Mouse (Mus musculus) heart, embryonic 12.5 days (tissue): ENCODE data around the gene Ndufs6. TPM values are rescaled to one million over a fixed set of nuclear protein-coding genes. Genes with fewer than 3 reads are reported as not detected.

Experiments used
- ATAC-seq: fragments of 200-750 bp; cut with Nextera tagmentation; 2 replicates; pipeline ENCODE4 v1.8.0; 2017; ENCODE audit warnings: moderate TSS enrichment, moderate library complexity; ENCODE audit not compliant: insufficient number of reproducible peaks, low FRiP score
- H3K27ac ChIP-seq: fragments of 300-500 bp; sonication (generic); 2 replicates; pipeline ENCODE4 v1.5.1; 2016; ENCODE audit warnings: mild to moderate bottlenecking, moderate library complexity; ENCODE audit not compliant: poor library complexity, severe bottlenecking
- H3K27me3 ChIP-seq: fragments of 300-500 bp; sonication (generic); replicated peaks from 2 replicates; pipeline ENCODE4 v1.6.1; 2016; ENCODE audit warnings: mild to moderate bottlenecking, moderate library complexity
- H3K36me3 ChIP-seq: fragments of 300-500 bp; sonication (generic); 2 replicates; pipeline ENCODE4 v1.6.1; 2016; ENCODE audit warnings: mild to moderate bottlenecking, moderate library complexity
- H3K4me1 ChIP-seq: fragments of 300-500 bp; sonication (generic); replicated peaks from 2 replicates; pipeline ENCODE4 v1.6.1; 2016; ENCODE audit warnings: mild to moderate bottlenecking
- H3K4me2 ChIP-seq: fragments of 300-500 bp; sonication (generic); 2 replicates; pipeline ENCODE4 v1.6.1; 2016; ENCODE audit warnings: mild to moderate bottlenecking, moderate library complexity
- H3K4me3 ChIP-seq: fragments of 300-500 bp; sonication (generic); 2 replicates; pipeline ENCODE4 v1.5.1; 2016; ENCODE audit warnings: mild to moderate bottlenecking
- H3K9ac ChIP-seq: fragments of 300-500 bp; sonication (generic); 2 replicates; pipeline ENCODE4 v1.6.1; 2016; ENCODE audit warnings: mild to moderate bottlenecking, moderate library complexity
- H3K9me3 ChIP-seq: fragments of 300-500 bp; sonication (generic); replicated peaks from 2 replicates; pipeline ENCODE4 v1.6.1; 2016; ENCODE audit warnings: mild to moderate bottlenecking, moderate library complexity
- WGBS: fragments of 180-500 bp; shearing (Covaris S2); methylation state at CpG from one replicate; pipeline ENCODE4 v1.1.7; 2016; 5-methylcytosine and 5-hydroxymethylcytosine counted together
- polyA plus RNA-seq: library from polyadenylated mRNA; unstranded; fragments of >200 nt; fragmentation: Nextera tagmentation; extraction: Ambion mirVana; gene quantifications from 2 replicates; pipeline ENCODE4 v1.2.1, GENCODE M21; 2016

Ndufs6 gene
- polyA plus RNA-seq, 1 experiment from 2014 or later, result 582 TPM

- WGBS, result 33% methylated on average over 1 of the region's 1 CpGs
- ATAC-seq, result no peak
- no peak overlapping the region for H3K27ac ChIP-seq
Observed at GRCm38 (mm10) chr13:73273536-73273935, 54.8 kb downstream of the Ndufs6 start.

DNA sequence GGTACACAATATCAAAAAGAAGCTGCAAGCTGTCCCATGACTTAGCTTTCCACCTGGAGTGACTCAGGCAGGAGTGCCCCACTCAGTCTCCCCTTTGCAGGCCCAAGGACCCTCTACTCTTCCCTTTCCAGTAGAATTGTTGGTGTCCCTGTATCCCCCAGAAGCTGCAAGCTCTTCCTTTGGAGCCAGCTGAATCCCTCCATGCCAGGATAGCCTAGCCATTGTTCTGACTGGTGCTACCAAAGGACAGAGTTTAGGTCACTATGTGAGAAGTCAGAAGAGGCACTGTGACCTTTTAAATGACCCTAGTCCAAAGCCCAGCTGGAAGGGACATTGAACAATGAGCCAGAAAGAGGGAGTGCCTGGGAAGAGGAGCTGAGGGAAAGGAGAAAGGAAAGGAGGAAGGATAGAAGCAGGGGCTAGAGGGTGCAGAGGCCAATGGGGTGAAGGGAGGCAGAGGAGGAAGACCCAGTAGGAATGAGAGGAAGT lies 55.5 kb downstream of the Ndufs6 start:
- no peaks in the 10 kb centered on the region for H3K9me3 ChIP-seq
- peak overlapping the region; percentile 71 for H3K27ac ChIP-seq
- peak overlapping the region; percentile 61; the same call in 1 of the 2 replicates for H3K9ac ChIP-seq
- H3K4me3 ChIP-seq, result no peak overlapping the region
- peaks cover 62% of the 10 kb centered on the region for H3K27me3 ChIP-seq
- H3K36me3 ChIP-seq, result peaks cover 4% of the 10 kb centered on the region; the same call in 1 of the 2 replicates
- H3K4me2 ChIP-seq, result no peak overlapping the region; the same call in 1 of the 2 replicates
- no peak for ATAC-seq
- H3K4me1 ChIP-seq, result peaks cover 88% of the 10 kb centered on the region

More at GRCm38 (mm10) chr13:73273536-73273935, 54.8 kb downstream of the Ndufs6 start:
- Histone ChIP-seq H3K4me2 (no peak overlapping the region), H3K36me3 (peaks cover 4% of the 10 kb centered on the region; the same call in 1 of the 2 replicates), H3K9me3 (no peaks in the 10 kb centered on the region), H3K4me3 (no peak overlapping the region), H3K9ac (no peak overlapping the region), H3K27me3 (peaks cover 55% of the 10 kb centered on the region), H3K4me1 (peaks cover 89% of the 10 kb centered on the region)

DNA sequence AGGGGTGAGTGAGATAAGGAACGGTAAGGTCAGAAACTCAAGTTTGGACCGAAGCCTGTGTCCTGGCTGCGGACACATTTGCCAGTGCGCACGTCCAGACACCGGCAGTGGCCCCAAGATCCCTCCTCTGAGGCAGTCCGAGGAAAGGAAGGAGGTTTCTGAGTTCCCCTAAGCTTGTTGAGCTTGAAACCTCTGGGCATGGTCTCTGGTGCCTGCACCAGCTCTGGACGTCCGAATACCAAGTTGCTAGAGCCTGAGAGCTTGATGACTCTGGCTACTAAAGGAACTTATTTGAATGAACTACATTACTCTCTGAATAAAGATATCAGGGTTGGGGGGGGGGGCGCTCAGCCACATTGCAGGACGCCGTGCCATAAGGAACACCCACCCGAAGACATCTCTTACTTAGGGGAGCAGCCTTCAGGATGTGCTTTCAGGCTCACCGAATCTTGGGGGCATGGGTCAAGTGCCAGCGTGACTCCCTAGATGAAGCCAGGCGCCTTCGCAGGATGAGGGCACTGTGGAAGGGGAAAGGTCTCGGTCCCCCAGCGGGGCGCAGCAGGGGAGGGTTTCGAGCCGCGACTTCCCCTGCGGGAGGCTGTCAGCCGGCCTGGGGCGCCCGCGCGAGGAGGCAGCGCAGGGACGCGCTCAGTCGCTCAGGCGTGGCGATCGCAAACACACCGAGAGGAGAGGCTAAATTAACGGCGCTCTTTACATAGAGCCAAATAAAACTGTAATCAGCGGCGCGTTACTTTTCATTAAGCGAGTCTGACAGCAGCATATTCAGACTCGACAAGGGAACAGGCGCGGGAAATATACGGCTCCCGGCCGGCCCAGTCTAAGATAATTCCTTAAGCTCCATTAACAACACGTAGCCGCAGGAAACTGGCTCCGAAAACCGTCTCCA lies 56.8 kb downstream of the Ndufs6 start:
- 1% methylated on average over 53 of the region's 53 CpGs for WGBS
- Histone ChIP-seq H3K36me3 (peaks cover 11% of the 10 kb centered on the region), H3K4me3 (peak overlapping the region; percentile 37), H3K4me2 (peak overlapping the region; percentile 71), H3K27me3 (peaks cover 74% of the 10 kb centered on the region), H3K9me3 (no peaks in the 10 kb centered on the region), H3K27ac (peak overlapping the region; percentile 71), H3K4me1 (peaks cover 89% of the 10 kb centered on the region), H3K9ac (peak overlapping the region; percentile 72)
- ATAC-seq, result no peak

GRCm38 (mm10) chr13:73270451-73271081 lies 57.8 kb downstream of the Ndufs6 start:
- no peak for ATAC-seq
- peak overlapping the region; percentile 72 for H3K9ac ChIP-seq
- H3K27me3 ChIP-seq, result peaks cover 81% of the 10 kb centered on the region
- peak overlapping the region; percentile 71 for H3K4me2 ChIP-seq
- H3K9me3 ChIP-seq, result no peaks in the 10 kb centered on the region
- H3K36me3 ChIP-seq, result peaks cover 16% of the 10 kb centered on the region
- WGBS, result 4% methylated on average over 22 of the region's 22 CpGs
- peaks cover 87% of the 10 kb centered on the region for H3K4me1 ChIP-seq
- peak overlapping the region; percentile 71 for H3K27ac ChIP-seq
- peak overlapping the region; percentile 37 for H3K4me3 ChIP-seq

- Histone ChIP-seq H3K4me3 (no peak overlapping the region), H3K36me3 (peaks cover 16% of the 10 kb centered on the region), H3K4me2 (peak overlapping the region; percentile 71; the same call in 1 of the 2 replicates), H3K9ac (peak overlapping the region; percentile 72; the same call in 1 of the 2 replicates), H3K27me3 (peaks cover 84% of the 10 kb centered on the region), H3K9me3 (no peaks in the 10 kb centered on the region), H3K4me1 (peaks cover 87% of the 10 kb centered on the region), H3K27ac (peak overlapping the region; percentile 71)
- 20% methylated on average over 3 of the region's 3 CpGs for WGBS
- ATAC-seq, result no peak
Observed at GRCm38 (mm10) chr13:73269891-73270290, 58.5 kb downstream of the Ndufs6 start.

Other genes starting within 250 kb of the Ndufs6 start
- 62.4 and 65.9 TPM in 2 replicates for gene Irx4, start 68.1 kb downstream of the Ndufs6 start, polyA plus RNA-seq
- 155 and 157 TPM in 2 replicates for gene Mrpl36, start within 50 bp of the Ndufs6 start, polyA plus RNA-seq
- 24.1 and 25.1 TPM in 2 replicates for gene Lpcat1, start 138.7 kb upstream of the Ndufs6 start, polyA plus RNA-seq
- gene Slc6a3, start 208.2 kb upstream of the Ndufs6 start, polyA plus RNA-seq, result 0.09 and 0.35 TPM in 2 replicates